ENCODE assay signal across 9 mouse cellular contexts in genomic region chr6:146912835-146913488, GRCm38 (mm10). TPM values are rescaled to one million over a fixed set of nuclear protein-coding genes. Genes with fewer than 3 reads are reported as not detected.
DNase-seq lines count a peak whose midpoint lies in the region; ATAC-seq lines count a peak whose summit lies in the region.
"Had no signal": no experiment of that assay in that cellular context is flagged by ENCODE, and none has a peak within 500 bp of the region (broad histone marks: within the 10 kb centered on the region; RNA-seq: fewer than 3 reads in every experiment).

No protein-coding gene starts in this region.

- no peak overlapping the region for H3K4me2 ChIP-seq in intestine, embryonic 15.5 days (replicated peaks)
- H3K4me2 ChIP-seq in liver, embryonic 13.5 days, result no peak overlapping the region
- no peak overlapping the region for H3K4me2 ChIP-seq in forebrain, embryonic 11.5 days (ENCODE audit: low read depth, low read length, severe bottlenecking)
- H3K4me2 ChIP-seq: hindbrain, embryonic 14.5 days had no signal

- H3K36me3 ChIP-seq in intestine, embryonic 15.5 days, result no peaks in the 10 kb centered on the region
- H3K36me3 ChIP-seq in liver, embryonic 13.5 days, result no peaks in the 10 kb centered on the region
- no peaks in the 10 kb centered on the region for H3K36me3 ChIP-seq in forebrain, embryonic 11.5 days (ENCODE audit: control insufficient read depth, insufficient read depth, low read length)

- H3K4me1 ChIP-seq in intestine, embryonic 15.5 days (replicated peaks), result peaks cover 10% of the 10 kb centered on the region
- peaks cover 40% of the 10 kb centered on the region for H3K4me1 ChIP-seq in liver, embryonic 13.5 days (replicated peaks)
- no peaks in the 10 kb centered on the region for H3K4me1 ChIP-seq in forebrain, embryonic 11.5 days (replicated peaks; ENCODE audit: control insufficient read depth, insufficient read depth, low read length)

- H3K4me3 ChIP-seq in intestine, embryonic 15.5 days (replicated peaks), result no peak overlapping the region
- H3K4me3 ChIP-seq in liver, embryonic 13.5 days (replicated peaks), result no peak overlapping the region
- H3K4me3 ChIP-seq in forebrain, embryonic 11.5 days (ENCODE audit: low read depth, low read length), result no peak overlapping the region

- H3K9ac ChIP-seq in intestine, embryonic 15.5 days, result no peak overlapping the region
- no peak overlapping the region for H3K9ac ChIP-seq in liver, embryonic 13.5 days
- no peak overlapping the region for H3K9ac ChIP-seq in forebrain, embryonic 11.5 days (ENCODE audit: low read length)
- H3K9ac ChIP-seq: hindbrain, embryonic 14.5 days had no signal

- WGBS in intestine, embryonic 15.5 days, result 18% methylated on average over 3 of the region's 3 CpGs
- 15% methylated on average over 3 of the region's 3 CpGs for WGBS in liver, embryonic 13.5 days (ENCODE audit: insufficient replicate concordance)
- 19% methylated on average over 3 of the region's 3 CpGs for WGBS in forebrain, embryonic 11.5 days

- DNase-seq in ES-CJ7 (ENCODE audit: low read depth, low spot score), result peak; percentile 31
- DNase-seq in adipocyte (ENCODE audit: low spot score), result peak; percentile 51
- no peak for DNase-seq in liver, embryonic 13.5 days
- DNase-seq in MN1 (ENCODE audit: low spot score), result no peak
- no peak for DNase-seq in forebrain, embryonic 11.5 days (ENCODE audit: low spot score)
- DNase-seq in urinary bladder, postnatal 25 days (ENCODE audit: low spot score), result no peak
- no peak for DNase-seq in gastrocnemius, postnatal 10 days

- no peaks in the 10 kb centered on the region for H3K27me3 ChIP-seq in intestine, embryonic 15.5 days (replicated peaks)
- no peaks in the 10 kb centered on the region for H3K27me3 ChIP-seq in liver, embryonic 13.5 days
- no peaks in the 10 kb centered on the region for H3K27me3 ChIP-seq in forebrain, embryonic 11.5 days (ENCODE audit: control insufficient read depth, insufficient read depth, low read length)

- no peaks in the 10 kb centered on the region for H3K9me3 ChIP-seq in intestine, embryonic 15.5 days
- H3K9me3 ChIP-seq in liver, embryonic 13.5 days (replicated peaks), result no peaks in the 10 kb centered on the region
- no peaks in the 10 kb centered on the region for H3K9me3 ChIP-seq in forebrain, embryonic 11.5 days (ENCODE audit: control insufficient read depth, low read length)

- H3K27ac ChIP-seq in intestine, embryonic 15.5 days, result peak overlapping the region; percentile 67
- H3K27ac ChIP-seq in liver, embryonic 13.5 days, result peak overlapping the region; percentile 15; the same call in 1 of the 2 replicates
- no peak overlapping the region for H3K27ac ChIP-seq in forebrain, embryonic 11.5 days (ENCODE audit: low read depth, low read length)
- H3K27ac ChIP-seq: hindbrain, embryonic 14.5 days had no signal

- peak; percentile 69 for ATAC-seq in intestine, embryonic 15.5 days
- ATAC-seq in liver, embryonic 13.5 days (ENCODE audit: low read depth), result peak; percentile 72
- ATAC-seq in forebrain, embryonic 11.5 days (replicated peaks; ENCODE audit: low FRiP score), result no peak

RNA-seq across cellular contexts. Expression of gene Ppfibp1, which starts 24.7 kb away (rescaled TPM):
- polyA plus RNA-seq in intestine, embryonic 15.5 days (2015; fragmentation: Nextera tagmentation; extraction: Ambion mirVana), result 35.9 and 41.5 TPM in 2 replicates
- polyA plus RNA-seq in liver, embryonic 13.5 days (2015; fragmentation: Nextera tagmentation; extraction: Ambion mirVana), result 9.0 and 13.6 TPM in 2 replicates
- polyA plus RNA-seq in forebrain, embryonic 11.5 days (2014; fragmentation: Nextera tagmentation; extraction: Ambion mirVana), result 35.9 and 38.4 TPM in 2 replicates
- 10 to 100 TPM; 47.9 to 54.9 TPM for total RNA-seq in gastrocnemius, postnatal 10 days (2021)

RNA-seq across cellular contexts. Expression of gene 1700034J05Rik, which starts 41.3 kb away (rescaled TPM):
- 0.10 and 0.21 TPM in 2 replicates for polyA plus RNA-seq in intestine, embryonic 15.5 days (2015; fragmentation: Nextera tagmentation; extraction: Ambion mirVana)
- polyA plus RNA-seq in liver, embryonic 13.5 days (2015; fragmentation: Nextera tagmentation; extraction: Ambion mirVana), result not detected in 2 replicates
- 0.08 and 0.09 TPM in 2 replicates for polyA plus RNA-seq in forebrain, embryonic 11.5 days (2014; fragmentation: Nextera tagmentation; extraction: Ambion mirVana)
- total RNA-seq in gastrocnemius, postnatal 10 days (2021), result not detected

Comparison
In these comparisons a context has a peak if more than half of its experiments do, and no peak if none do; other contexts are left out.
1. DNase-seq: peak in ES-CJ7 (single experiment) and adipocyte (single experiment); none in liver, embryonic 13.5 days (single experiment), MN1 (single experiment), forebrain, embryonic 11.5 days (single experiment), urinary bladder, postnatal 25 days (single experiment) and gastrocnemius, postnatal 10 days (single experiment).